8 mouse cellular contexts compared by ENCODE assay signal in genomic region chr3:95740406-95740805, GRCm38 (mm10). TPM values are rescaled to one million over a fixed set of nuclear protein-coding genes. Genes with fewer than 3 reads are reported as not detected.
DNase-seq lines count a peak whose midpoint lies in the region; ATAC-seq lines count a peak whose summit lies in the region.

No protein-coding gene starts in this region.

- no peaks in the 10 kb centered on the region for H3K27me3 ChIP-seq in liver, embryonic 12.5 days (replicated peaks)

- no peak overlapping the region for H3K9ac ChIP-seq in liver, embryonic 12.5 days

- H3K9me3 ChIP-seq in liver, embryonic 12.5 days (replicated peaks): no peaks in the 10 kb centered on the region

- H3K4me3 ChIP-seq in liver, embryonic 12.5 days: no peak overlapping the region

- intact Hi-C loops in heart, postnatal 36 days (cut with DNase I): no loop called here

- peaks cover 53% of the 10 kb centered on the region for H3K4me1 ChIP-seq in liver, embryonic 12.5 days

- H3K36me3 ChIP-seq in liver, embryonic 12.5 days: peaks cover 88% of the 10 kb centered on the region

- 23% methylated on average over 8 of the region's 8 CpGs for WGBS in liver, embryonic 12.5 days (ENCODE audit: insufficient replicate concordance)

- H3K27ac ChIP-seq in liver, embryonic 12.5 days: peak overlapping the region; percentile 76

- peak; percentile 61 for DNase-seq in adrenal gland, adult 2 months
- DNase-seq in adrenal gland, postnatal 25 days: no peak
- peak; percentile 52 for DNase-seq in MN1 (ENCODE audit: low spot score)
- DNase-seq in heart, postnatal 36 days: peak; percentile 42 to 58
- peak; percentile 54 for DNase-seq in thymus, postnatal 14 days
- DNase-seq in right cerebral cortex, postnatal 14 days: no peak
- DNase-seq in layer of hippocampus, adult 9-10 months (ENCODE audit: low spot score): no peak

- H3K4me2 ChIP-seq in liver, embryonic 12.5 days: peak overlapping the region; percentile 38

- ATAC-seq in liver, embryonic 12.5 days: peak; percentile 59

RNA-seq across cellular contexts. Expression of gene Ecm1, which starts 1.0 kb away (rescaled TPM):
- total RNA-seq in adrenal gland, adult 2 months (2021): 100 to 1,000 TPM; 716 to 736 TPM
- 917 and 1,104 TPM in 2 replicates for polyA plus RNA-seq in adrenal gland, adult 2 months (2012; rRNA removed)
- 306 and 318 TPM in 2 replicates for total RNA-seq in adrenal gland, postnatal 25 days (2021)
- total RNA-seq in heart, postnatal 36 days (2021): 10 to 100 TPM; 59.4 to 60.0 TPM
- polyA plus RNA-seq in liver, embryonic 12.5 days (2016; fragmentation: Nextera tagmentation; extraction: Ambion mirVana): 14.1 and 15.2 TPM in 2 replicates

RNA-seq across cellular contexts. Expression of gene Tars2, which starts 19.6 kb away (rescaled TPM):
- 10 to 100 TPM; 49.6 to 50.3 TPM for total RNA-seq in adrenal gland, adult 2 months (2021)
- polyA plus RNA-seq in adrenal gland, adult 2 months (2012; rRNA removed): 39.6 and 50.2 TPM in 2 replicates
- 54.5 and 58.8 TPM in 2 replicates for total RNA-seq in adrenal gland, postnatal 25 days (2021)
- total RNA-seq in heart, postnatal 36 days (2021): 10 to 100 TPM; 42.9 to 46.2 TPM
- 66.1 and 66.3 TPM in 2 replicates for polyA plus RNA-seq in liver, embryonic 12.5 days (2016; fragmentation: Nextera tagmentation; extraction: Ambion mirVana)

RNA-seq across cellular contexts. Expression of gene Adamtsl4, which starts 52.7 kb away (rescaled TPM):
- total RNA-seq in adrenal gland, adult 2 months (2021): 1 to 10 TPM; 6.0 to 8.8 TPM
- polyA plus RNA-seq in adrenal gland, adult 2 months (2012; rRNA removed): 11.0 and 17.4 TPM in 2 replicates
- 5.6 and 6.1 TPM in 2 replicates for total RNA-seq in adrenal gland, postnatal 25 days (2021)
- 10 to 100 TPM; 62.2 to 67.6 TPM for total RNA-seq in heart, postnatal 36 days (2021)
- 0.30 and 0.35 TPM in 2 replicates for polyA plus RNA-seq in liver, embryonic 12.5 days (2016; fragmentation: Nextera tagmentation; extraction: Ambion mirVana)

Comparison
In these comparisons a context has a peak if more than half of its experiments do, and no peak if none do; other contexts are left out.
1. DNase-seq: peak in adrenal gland, adult 2 months (single experiment), MN1 (single experiment), heart, postnatal 36 days (2 of 2) and thymus, postnatal 14 days (single experiment); none in adrenal gland, postnatal 25 days (single experiment), right cerebral cortex, postnatal 14 days (single experiment) and layer of hippocampus, adult 9-10 months (single experiment).